Mouse (Mus musculus) ES-Bruce4 (cell line): ENCODE measurements at regions not wholly inside any gene's neighbourhood (a gene's known extent, or its start where the extent isn't known, plus 50 kb on each side); places are given as distances from the start of the nearest gene placed in this dataset.

Experiments
- H3K27ac ChIP-seq: 2 replicates; pipeline ENCODE4 v1.5.1; 2012; ENCODE audit warnings: low read length, inconsistent platforms; ENCODE audit not compliant: insufficient read depth
- H3K27me3 ChIP-seq: 2 replicates; pipeline ENCODE4 v1.6.1; 2012; ENCODE audit warnings: mild to moderate bottlenecking, low read length, inconsistent platforms; ENCODE audit not compliant: control insufficient read depth, poor library complexity, insufficient read depth, severe bottlenecking
- H3K36me3 ChIP-seq: 2 replicates; pipeline ENCODE4 v1.6.1; 2012; ENCODE audit warnings: inconsistent platforms, mild to moderate bottlenecking, low read length, moderate library complexity; ENCODE audit not compliant: control insufficient read depth, poor library complexity, insufficient read depth, severe bottlenecking
- H3K4me1 ChIP-seq: one replicate; pipeline ENCODE4 v1.8.1; 2011; ENCODE audit warnings: low read length; ENCODE audit not compliant: control insufficient read depth, insufficient read depth
- H3K4me3 ChIP-seq: 2 replicates; pipeline ENCODE4 v1.5.1; 2011; ENCODE audit warnings: low read depth, mild to moderate bottlenecking, low read length
- H3K9ac ChIP-seq: 2 replicates; pipeline ENCODE4 v1.6.1; 2012; ENCODE audit warnings: low read depth, mild to moderate bottlenecking, inconsistent platforms; ENCODE audit not compliant: poor library complexity, severe bottlenecking
- H3K9me3 ChIP-seq: replicated peaks from 2 replicates; pipeline ENCODE4 v1.6.1; 2012; ENCODE audit warnings: mild to moderate bottlenecking, low read length, inconsistent platforms; ENCODE audit not compliant: control insufficient read depth, poor library complexity, insufficient read depth, severe bottlenecking
- CTCF ChIP-seq: IDR thresholded peaks from one replicate; pipeline ENCODE4 v1.8.1; 2011; ENCODE audit warnings: low read depth, low read length
- EP300 ChIP-seq: IDR thresholded peaks from 2 replicates; pipeline ENCODE4 v1.6.1; 2011; ENCODE audit warnings: low read depth, low read length; ENCODE audit not compliant: insufficient read depth
- POLR2A ChIP-seq: IDR thresholded peaks from one replicate; pipeline ENCODE4 v1.8.1; 2011; ENCODE audit warnings: low read length; ENCODE audit not compliant: insufficient read depth

- H3K27ac ChIP-seq, result no peak overlapping the region
- H3K9ac ChIP-seq, result no peak overlapping the region
- H3K36me3 ChIP-seq, result no peaks in the 10 kb centered on the region
- no peaks in the 10 kb centered on the region for H3K4me1 ChIP-seq
- no peak for TF ChIP-seq POLR2A
- no peaks in the 10 kb centered on the region for H3K9me3 ChIP-seq
- H3K27me3 ChIP-seq, result no peaks in the 10 kb centered on the region
- no peak overlapping the region for H3K4me3 ChIP-seq
Measured at GRCm38 (mm10) chr12:28357764-28358163, 194.4 kb downstream of the Dcdc2c start.

- Histone ChIP-seq H3K27ac (no peak overlapping the region), H3K27me3 (no peaks in the 10 kb centered on the region)
Measured at GRCm38 (mm10) chr12:28353140-28353539, 199.1 kb downstream of the Dcdc2c start.

GRCm38 (mm10) chr12:28352571-28352970, 199.6 kb downstream of the Dcdc2c start:
- Histone ChIP-seq H3K27me3 (no peaks in the 10 kb centered on the region), H3K4me1 (no peaks in the 10 kb centered on the region), H3K9me3 (no peaks in the 10 kb centered on the region), H3K9ac (no peak overlapping the region), H3K4me3 (no peak overlapping the region), H3K27ac (no peak overlapping the region), H3K36me3 (no peaks in the 10 kb centered on the region)
- no peak for TF ChIP-seq EP300
- TF ChIP-seq CTCF, result no peak
- no peak for TF ChIP-seq POLR2A

More at GRCm38 (mm10) chr12:28353140-28353539, 199.1 kb downstream of the Dcdc2c start:
- H3K9me3 ChIP-seq, result no peaks in the 10 kb centered on the region
- no peak overlapping the region for H3K9ac ChIP-seq
- TF ChIP-seq EP300 (no peak), CTCF (no peak), POLR2A (no peak)
- no peaks in the 10 kb centered on the region for H3K36me3 ChIP-seq
- H3K4me1 ChIP-seq, result no peaks in the 10 kb centered on the region
- H3K4me3 ChIP-seq, result no peak overlapping the region

- no peaks in the 10 kb centered on the region for H3K27me3 ChIP-seq
- no peaks in the 10 kb centered on the region for H3K4me1 ChIP-seq
- no peaks in the 10 kb centered on the region for H3K36me3 ChIP-seq
- H3K9ac ChIP-seq, result no peak overlapping the region
- no peak overlapping the region for H3K4me3 ChIP-seq
- no peaks in the 10 kb centered on the region for H3K9me3 ChIP-seq
- H3K27ac ChIP-seq, result no peak overlapping the region
- TF ChIP-seq POLR2A (no peak), CTCF (no peak), EP300 (no peak)
Measured at GRCm38 (mm10) chr12:28342735-28343134, 209.5 kb downstream of the Dcdc2c start.

GRCm38 (mm10) chr12:28332591-28332990, 219.6 kb downstream of the Dcdc2c start:
- no peaks in the 10 kb centered on the region for H3K36me3 ChIP-seq
- no peak overlapping the region for H3K4me3 ChIP-seq
- H3K27ac ChIP-seq, result no peak overlapping the region
- H3K4me1 ChIP-seq, result no peaks in the 10 kb centered on the region
- no peaks in the 10 kb centered on the region for H3K9me3 ChIP-seq
- TF ChIP-seq EP300 (no peak), POLR2A (no peak), CTCF (no peak)
- no peak overlapping the region for H3K9ac ChIP-seq
- no peaks in the 10 kb centered on the region for H3K27me3 ChIP-seq

- no peaks in the 10 kb centered on the region for H3K27me3 ChIP-seq
- H3K36me3 ChIP-seq, result no peaks in the 10 kb centered on the region
- no peak overlapping the region for H3K4me3 ChIP-seq
- no peak for TF ChIP-seq POLR2A
- no peak for TF ChIP-seq CTCF
- TF ChIP-seq EP300, result no peak
- H3K4me1 ChIP-seq, result no peaks in the 10 kb centered on the region
- H3K9me3 ChIP-seq, result no peaks in the 10 kb centered on the region
- H3K27ac ChIP-seq, result no peak overlapping the region
- H3K9ac ChIP-seq, result no peak overlapping the region
Measured at GRCm38 (mm10) chr12:28331843-28332242, 220.4 kb downstream of the Dcdc2c start.
